In the genomic region with DNA sequence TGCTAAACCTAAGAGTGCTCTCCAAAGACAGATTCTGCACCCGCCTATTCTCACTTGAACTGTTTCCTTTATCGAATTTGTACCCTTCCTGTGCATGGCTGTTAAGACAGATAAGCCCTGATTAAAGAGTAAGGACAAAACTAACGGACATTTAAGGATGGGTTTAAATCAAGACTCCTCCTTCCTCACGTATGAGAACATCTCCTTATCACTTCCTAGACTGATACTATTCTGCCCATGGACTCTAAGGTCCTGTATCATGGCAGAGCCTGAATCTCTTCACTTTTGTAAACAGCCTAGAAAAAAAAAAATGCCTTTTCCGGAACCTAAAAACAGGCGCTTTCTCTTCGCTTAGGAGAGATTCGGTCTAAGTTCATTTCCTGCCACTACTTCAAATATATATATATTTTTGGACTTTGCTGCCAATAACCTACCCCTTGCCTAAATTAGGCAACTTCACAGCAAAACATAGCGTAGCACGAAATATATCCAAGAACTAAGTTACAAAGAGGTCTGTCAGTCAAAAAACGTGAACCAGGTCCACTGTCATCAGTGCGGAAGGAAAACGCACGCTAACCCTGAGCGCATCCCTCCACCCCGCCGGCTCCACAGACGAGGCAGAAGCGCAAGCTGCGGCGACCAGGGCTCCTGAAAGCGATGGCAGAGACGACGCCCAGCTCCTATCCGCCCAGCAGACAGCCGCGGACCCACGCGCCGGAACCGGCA, we compare ENCODE assay signal across 8 mouse cellular contexts. TPM values are rescaled to one million over a fixed set of nuclear protein-coding genes. Genes with fewer than 3 reads are reported as not detected.
A peak's percentile ranks its signal among the peaks of the same experiment; 100 is the strongest.
DNase-seq lines count a peak whose midpoint lies in the region; ATAC-seq lines count a peak whose summit lies in the region.

No protein-coding gene starts in this region.

- H3K27me3 ChIP-seq in kidney, embryonic 16.5 days (ENCODE audit: insufficient read depth, low read length), result no peaks in the 10 kb centered on the region
- no peaks in the 10 kb centered on the region for H3K27me3 ChIP-seq in hindbrain, embryonic 15.5 days
- H3K27me3 ChIP-seq in midbrain, embryonic 15.5 days (replicated peaks), result no peaks in the 10 kb centered on the region

- ATAC-seq in kidney, embryonic 16.5 days (ENCODE audit: low FRiP score, low TSS enrichment), result peak; percentile 77; the same call in 1 of the 2 replicates
- peak; percentile 91 for ATAC-seq in hindbrain, embryonic 15.5 days (ENCODE audit: low FRiP score, low read depth)
- ATAC-seq in midbrain, embryonic 15.5 days (replicated peaks), result peak; percentile 89

- DNase-seq in kidney, adult 8-10 months, result no peak
- peak; percentile 27 for DNase-seq in c-Kit-negative CD71-positive TER-119-positive erythroid progenitor cells, embryonic 14.5 days (ENCODE audit: low read depth, low spot score)
- no peak for DNase-seq in embryo, embryonic 11 days
- DNase-seq in natural killer cell, adult 2 months (ENCODE audit: low spot score in 2 of 2), result no peak
- DNase-seq in left cerebral cortex, adult 18-20 months (ENCODE audit: low spot score in 2 of 2), result no peak

- no peaks in the 10 kb centered on the region for H3K9me3 ChIP-seq in kidney, embryonic 16.5 days (ENCODE audit: low read length)
- no peaks in the 10 kb centered on the region for H3K9me3 ChIP-seq in hindbrain, embryonic 15.5 days
- no peaks in the 10 kb centered on the region for H3K9me3 ChIP-seq in midbrain, embryonic 15.5 days

- H3K4me3 ChIP-seq in kidney, embryonic 16.5 days (ENCODE audit: low read length), result peak overlapping the region; percentile 99
- H3K4me3 ChIP-seq in hindbrain, embryonic 15.5 days, result peak overlapping the region; percentile 99
- H3K4me3 ChIP-seq in midbrain, embryonic 15.5 days, result peak overlapping the region; percentile 95

- no peak overlapping the region for H3K27ac ChIP-seq in kidney, embryonic 16.5 days (ENCODE audit: low read length)
- H3K27ac ChIP-seq in hindbrain, embryonic 15.5 days (replicated peaks), result peak overlapping the region; percentile 58
- peak overlapping the region; percentile 64 for H3K27ac ChIP-seq in midbrain, embryonic 15.5 days

- peak overlapping the region; percentile 73 for H3K9ac ChIP-seq in kidney, embryonic 16.5 days (replicated peaks; ENCODE audit: low read length)
- H3K9ac ChIP-seq in hindbrain, embryonic 15.5 days, result peak overlapping the region; percentile 83
- H3K9ac ChIP-seq in midbrain, embryonic 15.5 days, result peak overlapping the region; percentile 84

- H3K4me2 ChIP-seq in kidney, embryonic 16.5 days (replicated peaks; ENCODE audit: low read depth, low read length), result peak overlapping the region; percentile 77
- peak overlapping the region; percentile 80 for H3K4me2 ChIP-seq in hindbrain, embryonic 15.5 days
- H3K4me2 ChIP-seq in midbrain, embryonic 15.5 days, result peak overlapping the region; percentile 63

- H3K36me3 ChIP-seq in kidney, embryonic 16.5 days (ENCODE audit: insufficient read depth, low read length), result no peaks in the 10 kb centered on the region
- H3K36me3 ChIP-seq in hindbrain, embryonic 15.5 days, result no peaks in the 10 kb centered on the region
- H3K36me3 ChIP-seq in midbrain, embryonic 15.5 days (replicated peaks), result no peaks in the 10 kb centered on the region

- WGBS in kidney, embryonic 16.5 days, result 4% methylated on average over 31 of the region's 31 CpGs
- 7% methylated on average over 31 of the region's 31 CpGs for WGBS in hindbrain, embryonic 15.5 days
- WGBS in midbrain, embryonic 15.5 days, result 5% methylated on average over 31 of the region's 31 CpGs

- H3K4me1 ChIP-seq in kidney, embryonic 16.5 days (ENCODE audit: insufficient read depth, low read length), result peaks cover 18% of the 10 kb centered on the region
- peaks cover 25% of the 10 kb centered on the region for H3K4me1 ChIP-seq in hindbrain, embryonic 15.5 days (replicated peaks)
- peaks cover 24% of the 10 kb centered on the region for H3K4me1 ChIP-seq in midbrain, embryonic 15.5 days

RNA-seq across cellular contexts. Expression of gene Recql, which starts 0.4 kb away (rescaled TPM):
- 25.9 and 26.3 TPM in 2 replicates for polyA plus RNA-seq in kidney, embryonic 16.5 days (2015; fragmentation: Nextera tagmentation; extraction: Ambion mirVana)
- 22.2 and 23.9 TPM in 2 replicates for polyA plus RNA-seq in hindbrain, embryonic 15.5 days (2015; fragmentation: Nextera tagmentation; extraction: Ambion mirVana)
- 23.7 and 26.3 TPM in 2 replicates for polyA plus RNA-seq in midbrain, embryonic 15.5 days (2015; fragmentation: Nextera tagmentation; extraction: Ambion mirVana)
- total RNA-seq in left cerebral cortex, adult 18-20 months (2021), result 10 to 100 TPM; 22.1 to 23.1 TPM

RNA-seq across cellular contexts. Expression of gene Golt1b, which starts 0.6 kb away (rescaled TPM):
- 101 TPM in 2 replicates for polyA plus RNA-seq in kidney, embryonic 16.5 days (2015; fragmentation: Nextera tagmentation; extraction: Ambion mirVana)
- polyA plus RNA-seq in hindbrain, embryonic 15.5 days (2015; fragmentation: Nextera tagmentation; extraction: Ambion mirVana), result 71.4 and 77.5 TPM in 2 replicates
- polyA plus RNA-seq in midbrain, embryonic 15.5 days (2015; fragmentation: Nextera tagmentation; extraction: Ambion mirVana), result 77.2 and 83.9 TPM in 2 replicates
- total RNA-seq in left cerebral cortex, adult 18-20 months (2021), result 10 to 100 TPM; 35.7 to 36.1 TPM

RNA-seq across cellular contexts. Expression of gene Spx, which starts 26.8 kb away (rescaled TPM):
- polyA plus RNA-seq in kidney, embryonic 16.5 days (2015; fragmentation: Nextera tagmentation; extraction: Ambion mirVana), result 0.37 and 0.55 TPM in 2 replicates
- 3.0 and 4.7 TPM in 2 replicates for polyA plus RNA-seq in hindbrain, embryonic 15.5 days (2015; fragmentation: Nextera tagmentation; extraction: Ambion mirVana)
- 6.8 and 8.3 TPM in 2 replicates for polyA plus RNA-seq in midbrain, embryonic 15.5 days (2015; fragmentation: Nextera tagmentation; extraction: Ambion mirVana)
- 1 to 10 TPM; 1.6 to 2.0 TPM for total RNA-seq in left cerebral cortex, adult 18-20 months (2021)

RNA-seq across cellular contexts. Expression of gene Pyroxd1, which starts 41.0 kb away (rescaled TPM):
- polyA plus RNA-seq in kidney, embryonic 16.5 days (2015; fragmentation: Nextera tagmentation; extraction: Ambion mirVana), result 18.3 and 20.2 TPM in 2 replicates
- polyA plus RNA-seq in hindbrain, embryonic 15.5 days (2015; fragmentation: Nextera tagmentation; extraction: Ambion mirVana), result 17.8 and 18.4 TPM in 2 replicates
- polyA plus RNA-seq in midbrain, embryonic 15.5 days (2015; fragmentation: Nextera tagmentation; extraction: Ambion mirVana), result 21.6 and 23.7 TPM in 2 replicates
- total RNA-seq in left cerebral cortex, adult 18-20 months (2021), result 10 to 100 TPM; 16.1 to 17.6 TPM
